Mouse (Mus musculus): ENCODE data around the gene Cadm4. TPM values are rescaled to one million over a fixed set of nuclear protein-coding genes. Genes with fewer than 3 reads are reported as not detected.

The Cadm4 gene
- total and polyA plus RNA-seq, 2 experiments: 3.5 to 6.5 TPM

DNA sequence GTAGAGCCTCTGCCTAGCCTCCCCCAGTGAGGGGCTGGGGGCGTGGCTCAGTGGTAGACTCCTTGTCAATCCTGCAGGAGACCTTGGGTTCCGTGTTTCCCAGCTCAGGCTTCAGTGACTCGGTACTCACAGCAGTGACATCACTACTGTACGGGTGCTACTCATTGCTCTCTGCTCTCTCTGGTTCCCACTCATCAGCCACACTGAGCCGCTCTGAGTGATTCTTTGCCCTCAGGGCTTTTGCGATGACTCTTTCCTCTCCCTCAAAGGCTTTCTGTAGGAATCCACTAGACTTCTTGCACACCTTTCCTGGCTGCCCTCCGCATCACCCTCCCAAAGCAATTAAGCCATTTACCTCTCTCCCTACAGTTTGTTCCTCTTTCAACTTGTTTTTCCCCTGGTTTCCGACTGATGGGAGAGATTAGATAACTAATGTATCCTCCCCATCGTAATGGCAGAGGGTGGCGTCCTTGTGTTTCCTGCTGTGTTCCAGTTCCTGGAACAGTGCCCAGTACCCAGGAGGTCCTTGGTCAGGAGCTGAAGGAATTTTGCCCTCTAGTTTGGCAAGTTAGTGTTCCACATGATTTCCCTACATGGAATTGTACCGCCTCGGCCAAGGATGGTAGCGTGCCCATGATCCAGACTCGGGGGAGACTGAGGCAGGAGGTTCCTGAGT, 20.3 kb upstream of the Cadm4 start:
- TF ChIP-seq POLR2A (IDR thresholded peaks at IDR 0.05; ENCODE audit: extremely low read depth, insufficient read depth, low read length) (no peak), CTCF (IDR thresholded peaks at IDR 0.05; ENCODE audit: low read depth, low read length) (no peak)
- WGBS: 42% methylated on average over 14 of the region's 14 CpGs
- Histone ChIP-seq H3K36me3 (ENCODE audit: control insufficient read depth, insufficient read depth, low read length) (no peaks in the 10 kb centered on the region), H3K27me3 (ENCODE audit: control insufficient read depth, insufficient read depth, low read length) (no peaks in the 10 kb centered on the region), H3K79me2 (ENCODE audit: control insufficient read depth, insufficient read depth, low read length) (no peaks in the 10 kb centered on the region), H3K4me3 (ENCODE audit: insufficient read depth, low read depth, low read length) (no peak overlapping the region), H3K9ac (ENCODE audit: low read depth, low read length) (no peak overlapping the region), H3K4me1 (ENCODE audit: control insufficient read depth, insufficient read depth, low read length) (no peaks in the 10 kb centered on the region), H3K27ac (replicated peaks; ENCODE audit: insufficient read depth, low read depth, low read length) (no peak overlapping the region)
- DNase-seq (ENCODE audit: extremely low read depth, low read depth, low spot score): no peak

DNA sequence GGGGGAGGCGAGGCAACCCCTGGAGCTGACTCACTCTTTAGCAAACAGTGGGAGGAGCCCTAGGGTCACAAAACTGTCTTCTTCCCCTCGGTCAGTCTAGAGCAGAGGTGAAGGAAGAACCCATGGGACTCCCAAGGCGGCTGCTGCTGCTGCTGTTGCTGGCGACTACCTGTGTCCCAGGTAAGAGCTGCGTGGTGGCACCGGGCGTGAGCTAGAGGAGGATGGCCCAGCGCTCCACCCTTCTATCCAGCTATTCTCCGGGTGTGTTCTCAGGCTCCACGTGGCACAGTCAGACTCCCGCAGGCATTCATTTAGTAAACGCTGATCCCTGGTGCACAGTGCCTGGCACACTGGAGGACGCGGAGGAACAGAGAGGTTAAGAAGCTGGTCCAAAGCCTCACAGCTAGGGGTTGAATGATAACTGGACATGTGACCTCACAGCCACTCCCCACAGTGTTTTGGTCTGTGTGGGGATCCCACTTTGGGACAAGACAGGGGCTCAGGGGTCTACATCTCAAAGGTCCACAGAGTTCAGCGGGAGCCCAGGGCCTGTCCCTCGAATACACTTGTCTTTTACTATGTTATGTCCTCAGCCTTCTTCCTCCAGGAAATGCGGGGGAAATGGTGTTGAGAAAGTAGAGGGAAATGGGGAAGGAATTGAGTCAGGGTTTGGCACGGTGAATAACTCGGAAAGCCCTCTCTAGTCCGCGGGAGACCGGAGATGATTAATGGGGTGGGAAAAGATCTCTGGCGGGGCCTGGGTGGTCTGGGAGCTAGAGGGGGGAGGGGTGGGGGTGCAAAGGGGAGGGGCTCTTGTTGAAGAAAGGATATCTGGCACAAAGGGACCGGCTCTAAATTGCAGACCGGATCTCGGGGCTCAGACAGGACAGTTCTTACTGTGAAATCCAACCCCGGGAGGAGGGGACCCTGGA, 19.2 kb upstream of the Cadm4 start, which contains the start of gene Plaur:
Gene Plaur (plus strand): TSS at position 97 of the 932 bp plus-strand sequence.
- Histone ChIP-seq H3K79me2 (ENCODE audit: control insufficient read depth, insufficient read depth, low read length) (no peaks in the 10 kb centered on the region), H3K27ac (replicated peaks; ENCODE audit: insufficient read depth, low read depth, low read length) (0 out of 2 replicates have a peak within 1 kb of the TSS, but pooled peaks have one; percentile 15), H3K9ac (ENCODE audit: low read depth, low read length) (peak within 1 kb of the TSS; percentile 37), H3K4me3 (ENCODE audit: insufficient read depth, low read depth, low read length) (peak within 1 kb of the TSS; percentile 49), H3K36me3 (ENCODE audit: control insufficient read depth, insufficient read depth, low read length) (no peaks in the 10 kb centered on the region), H3K4me1 (ENCODE audit: control insufficient read depth, insufficient read depth, low read length) (no peaks in the 10 kb centered on the region), H3K27me3 (ENCODE audit: control insufficient read depth, insufficient read depth, low read length) (no peaks in the 10 kb centered on the region)
- no peak for TF ChIP-seq CTCF (IDR thresholded peaks at IDR 0.05; ENCODE audit: low read depth, low read length)
- no peak for TF ChIP-seq POLR2A (IDR thresholded peaks at IDR 0.05; ENCODE audit: extremely low read depth, insufficient read depth, low read length)
- DNase-seq (ENCODE audit: extremely low read depth, low read depth, low spot score): no peak
- 6% methylated on average over 27 of the region's 27 CpGs for WGBS

DNA sequence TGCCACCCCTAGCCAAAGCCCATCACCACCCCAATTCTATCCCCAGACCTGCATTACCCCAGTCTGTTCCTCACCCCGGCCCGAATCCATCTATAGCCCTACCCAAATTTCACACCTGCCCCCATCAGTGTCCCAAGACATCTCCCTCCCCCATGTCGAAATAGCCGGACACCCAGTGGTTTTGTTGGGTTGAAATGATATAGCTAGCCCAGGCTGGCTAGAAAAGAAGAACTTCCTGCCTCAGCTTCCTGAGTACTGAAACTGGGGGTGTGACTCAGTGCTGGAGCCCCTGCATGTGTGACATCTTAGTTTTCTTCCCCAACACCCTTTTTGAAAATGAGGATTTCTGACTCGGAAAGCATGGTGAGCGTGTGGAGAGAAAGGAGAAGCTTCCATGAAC, 15.0 kb upstream of the Cadm4 start:
- Histone ChIP-seq H3K36me3 (ENCODE audit: control insufficient read depth, insufficient read depth, low read length) (no peaks in the 10 kb centered on the region), H3K27me3 (ENCODE audit: control insufficient read depth, insufficient read depth, low read length) (no peaks in the 10 kb centered on the region), H3K27ac (replicated peaks; ENCODE audit: insufficient read depth, low read depth, low read length) (no peak overlapping the region), H3K79me2 (ENCODE audit: control insufficient read depth, insufficient read depth, low read length) (no peaks in the 10 kb centered on the region), H3K4me3 (ENCODE audit: insufficient read depth, low read depth, low read length) (no peak overlapping the region), H3K4me1 (ENCODE audit: control insufficient read depth, insufficient read depth, low read length) (no peaks in the 10 kb centered on the region), H3K9ac (ENCODE audit: low read depth, low read length) (no peak overlapping the region)
- TF ChIP-seq POLR2A (IDR thresholded peaks at IDR 0.05; ENCODE audit: extremely low read depth, insufficient read depth, low read length) (no peak), CTCF (IDR thresholded peaks at IDR 0.05; ENCODE audit: low read depth, low read length) (no peak)
- no peak for DNase-seq (ENCODE audit: extremely low read depth, low read depth, low spot score)
- 90% methylated on average over 6 of the region's 6 CpGs for WGBS

DNA sequence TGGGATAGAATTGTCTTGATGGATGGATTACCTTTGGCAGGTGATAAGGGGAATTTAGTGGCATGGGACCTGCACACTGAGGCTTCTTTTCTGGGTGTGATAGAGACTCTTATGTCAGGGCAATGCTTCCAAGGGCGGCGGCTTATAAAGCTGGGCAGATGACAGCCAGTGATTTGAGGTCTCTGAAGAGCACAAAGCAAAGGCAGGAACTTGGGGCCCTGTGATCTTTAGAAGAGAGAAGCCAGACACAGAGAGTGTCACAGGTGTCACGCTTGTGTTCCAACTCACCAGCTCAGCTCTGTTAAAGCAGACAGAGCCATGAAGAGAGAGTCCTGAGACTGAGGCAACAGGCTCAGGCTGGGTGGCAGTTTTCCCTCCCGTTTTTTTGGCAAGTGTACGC, 13.9 kb upstream of the Cadm4 start:
- H3K36me3 ChIP-seq (ENCODE audit: control insufficient read depth, insufficient read depth, low read length): no peaks in the 10 kb centered on the region
- no peaks in the 10 kb centered on the region for H3K27me3 ChIP-seq (ENCODE audit: control insufficient read depth, insufficient read depth, low read length)
- no peak overlapping the region for H3K27ac ChIP-seq (replicated peaks; ENCODE audit: insufficient read depth, low read depth, low read length)
- H3K9ac ChIP-seq (ENCODE audit: low read depth, low read length): no peak overlapping the region
- TF ChIP-seq POLR2A (IDR thresholded peaks at IDR 0.05; ENCODE audit: extremely low read depth, insufficient read depth, low read length) (no peak), CTCF (IDR thresholded peaks at IDR 0.05; ENCODE audit: low read depth, low read length) (no peak)
- no peaks in the 10 kb centered on the region for H3K4me1 ChIP-seq (ENCODE audit: control insufficient read depth, insufficient read depth, low read length)
- no peak overlapping the region for H3K4me3 ChIP-seq (ENCODE audit: insufficient read depth, low read depth, low read length)
- no peaks in the 10 kb centered on the region for H3K79me2 ChIP-seq (ENCODE audit: control insufficient read depth, insufficient read depth, low read length)
- WGBS: 86% methylated on average over 5 of the region's 5 CpGs
- no peak for DNase-seq (ENCODE audit: extremely low read depth, low read depth, low spot score)

DNA sequence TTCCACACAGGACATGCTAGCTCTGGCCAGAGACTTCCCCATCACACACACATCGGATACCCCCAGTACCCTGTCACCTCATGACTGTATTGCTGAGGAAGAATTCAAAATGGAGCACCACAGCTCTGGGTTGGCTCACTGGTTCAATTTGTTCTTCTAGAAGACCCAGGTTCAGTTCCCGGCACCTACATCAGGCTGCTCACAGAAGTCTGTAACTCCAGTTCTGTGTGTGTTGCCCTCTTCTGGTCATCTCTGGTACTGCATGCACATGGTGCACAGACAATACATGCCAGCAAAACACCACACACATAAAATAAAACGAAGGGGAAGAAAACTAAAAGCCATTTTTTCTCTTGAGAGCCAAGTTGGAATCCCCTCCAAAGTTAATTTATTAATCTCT, 12.7 kb upstream of the Cadm4 start:
- DNase-seq (ENCODE audit: extremely low read depth, low read depth, low spot score): no peak
- H3K27ac ChIP-seq (replicated peaks; ENCODE audit: insufficient read depth, low read depth, low read length): no peak overlapping the region
- peaks cover under 1% of the 10 kb centered on the region; the same call in 1 of the 2 replicates for H3K4me1 ChIP-seq (ENCODE audit: control insufficient read depth, insufficient read depth, low read length)
- H3K4me3 ChIP-seq (ENCODE audit: insufficient read depth, low read depth, low read length): no peak overlapping the region
- WGBS: 91% methylated on average over 3 of the region's 3 CpGs
- H3K27me3 ChIP-seq (ENCODE audit: control insufficient read depth, insufficient read depth, low read length): no peaks in the 10 kb centered on the region
- H3K79me2 ChIP-seq (ENCODE audit: control insufficient read depth, insufficient read depth, low read length): no peaks in the 10 kb centered on the region
- TF ChIP-seq CTCF (IDR thresholded peaks at IDR 0.05; ENCODE audit: low read depth, low read length) (peak; percentile 46; the same call in 1 of the 2 replicates), POLR2A (IDR thresholded peaks at IDR 0.05; ENCODE audit: extremely low read depth, insufficient read depth, low read length) (no peak)
- H3K9ac ChIP-seq (ENCODE audit: low read depth, low read length): no peak overlapping the region
- H3K36me3 ChIP-seq (ENCODE audit: control insufficient read depth, insufficient read depth, low read length): no peaks in the 10 kb centered on the region

Data from liver, adult 2 months (tissue).